Comparison of ENCODE assay signal across 1 mouse cellular context in the genomic region with DNA sequence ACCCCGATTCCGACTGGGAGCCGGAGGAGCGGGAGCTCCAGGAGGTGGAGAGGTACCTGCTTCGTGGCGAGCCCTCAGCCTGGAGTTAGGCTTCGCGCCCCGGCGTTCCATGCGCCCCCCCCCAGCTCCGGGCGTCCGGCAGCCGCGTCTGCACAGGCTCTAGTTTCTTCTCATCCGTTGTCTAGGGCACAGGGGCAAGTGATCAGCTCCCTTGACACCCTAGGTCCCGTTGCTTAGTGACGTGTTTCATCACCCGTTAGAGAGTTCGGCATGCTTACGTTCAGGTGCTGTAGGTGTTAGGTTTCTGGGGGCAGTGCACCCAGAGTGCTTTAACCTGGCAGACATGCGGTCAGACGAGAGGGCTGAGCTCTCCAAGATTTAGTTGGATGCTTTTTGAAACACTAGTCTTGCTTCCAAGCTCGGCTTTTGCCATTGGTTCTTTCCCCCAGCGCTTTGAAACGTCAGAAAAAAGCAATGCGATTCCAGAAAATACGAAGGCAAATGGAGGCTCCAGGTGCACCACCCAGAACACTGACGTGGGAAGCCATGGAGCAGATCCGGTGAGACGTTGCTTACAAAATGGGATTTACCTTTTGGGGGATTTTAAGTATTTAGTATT.
TF ChIP-seq lines count a peak whose summit lies in the region.

No protein-coding gene starts in this region.

TF ChIP-seq in CH12.LX, 34 proteins besides CTCF, POLR2A, EP300 and RAD21:
- TF ChIP-seq TCF12 (IDR thresholded peaks at IDR 0.05; ENCODE audit: low read depth, low read length) (no peak), HCFC1 (IDR thresholded peaks at IDR 0.05; ENCODE audit: low read depth, low read length) (no peak), MXI1 (IDR thresholded peaks at IDR 0.05; ENCODE audit: low read depth, low read length) (peak; percentile 45), NRF1 (IDR thresholded peaks at IDR 0.05; ENCODE audit: low read depth, low read length) (no peak; the same call in 1 of the 2 replicates), GABPA (IDR thresholded peaks at IDR 0.05; ENCODE audit: insufficient replicate concordance, low read depth, low read length) (no peak), SIN3A (IDR thresholded peaks at IDR 0.05; ENCODE audit: low read length) (peak; percentile 42; the same call in 1 of the 2 replicates), MAX (IDR thresholded peaks at IDR 0.05; ENCODE audit: low read length) (peak; percentile 45; the same call in 1 of the 2 replicates), PAX5 (IDR thresholded peaks at IDR 0.05; ENCODE audit: low read length) (no peak)
TF ChIP-seq in CH12.LX: peak in this region for 3.
